Mouse (Mus musculus): Measurements from ENCODE around the gene Rfng. TPM values are rescaled to one million over a fixed set of nuclear protein-coding genes. Genes with fewer than 3 reads are reported as not detected.
A peak's percentile ranks its signal among the peaks of the same experiment; 100 is the strongest.

The Rfng gene
- polyA plus RNA-seq, 1 experiment from 2014 or later, result 41.1 TPM

DNA sequence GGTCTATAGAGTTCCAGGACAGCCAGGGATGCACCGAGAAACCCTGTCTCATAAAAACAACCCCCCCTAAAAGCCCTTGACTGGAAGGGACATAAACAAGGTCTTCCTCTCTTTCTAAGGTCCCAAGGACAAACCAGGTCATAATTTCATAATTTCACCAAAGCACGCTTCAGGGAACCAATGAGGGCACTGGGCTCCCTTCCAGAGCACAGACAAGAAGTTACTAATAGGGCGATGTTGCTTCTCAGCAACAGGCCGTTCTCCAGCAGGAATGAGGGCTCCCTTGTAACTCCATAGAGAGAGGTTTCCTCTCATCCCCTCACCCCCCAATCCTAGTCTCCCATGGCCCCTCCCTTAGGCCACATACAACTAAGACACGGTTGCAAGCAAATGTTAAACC, 43.0 kb downstream of the Rfng start:
- H3K9me3 ChIP-seq (replicated peaks; ENCODE audit: control insufficient read depth, low read length), result no peaks in the 10 kb centered on the region
- no peaks in the 10 kb centered on the region for H3K4me1 ChIP-seq (ENCODE audit: control insufficient read depth, insufficient read depth, low read length)
- no peak overlapping the region for H3K4me2 ChIP-seq (ENCODE audit: low read depth, low read length)
- no peaks in the 10 kb centered on the region for H3K27me3 ChIP-seq (ENCODE audit: control insufficient read depth, insufficient read depth, low read length)
- no peak overlapping the region for H3K27ac ChIP-seq (ENCODE audit: low read length)
- H3K36me3 ChIP-seq (ENCODE audit: control insufficient read depth, insufficient read depth, low read length), result no peaks in the 10 kb centered on the region
- no peak for ATAC-seq (ENCODE audit: insufficient read depth, low FRiP score)
- no peak overlapping the region for H3K4me3 ChIP-seq (replicated peaks; ENCODE audit: low read length)
- H3K9ac ChIP-seq (ENCODE audit: low read length), result no peak overlapping the region
- 87% methylated on average over 5 of the region's 5 CpGs for WGBS

DNA sequence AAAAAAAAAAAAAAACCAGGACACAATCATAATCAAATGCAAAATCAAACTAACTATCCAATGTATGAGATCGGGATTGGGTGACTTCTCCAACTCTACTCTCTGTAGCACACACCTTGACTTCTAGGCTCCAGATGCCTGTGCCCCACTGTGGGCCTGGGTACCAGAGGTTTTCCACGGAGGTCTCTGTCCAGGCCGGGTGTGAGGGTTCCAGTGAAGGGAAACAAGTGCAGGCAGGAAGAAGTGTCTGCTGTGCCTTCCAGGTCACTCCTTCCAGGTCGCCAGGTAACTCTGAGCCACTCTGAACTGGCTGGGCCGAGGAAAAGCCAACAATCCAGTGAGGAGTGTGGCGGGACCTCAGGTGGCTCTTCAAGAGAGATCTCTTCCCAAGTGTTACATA, 47.6 kb downstream of the Rfng start:
- Histone ChIP-seq H3K9me3 (replicated peaks; ENCODE audit: control insufficient read depth, low read length) (no peaks in the 10 kb centered on the region), H3K27me3 (ENCODE audit: control insufficient read depth, insufficient read depth, low read length) (no peaks in the 10 kb centered on the region), H3K4me3 (replicated peaks; ENCODE audit: low read length) (no peak overlapping the region), H3K36me3 (ENCODE audit: control insufficient read depth, insufficient read depth, low read length) (no peaks in the 10 kb centered on the region), H3K27ac (ENCODE audit: low read length) (no peak overlapping the region), H3K4me2 (ENCODE audit: low read depth, low read length) (no peak overlapping the region), H3K4me1 (ENCODE audit: control insufficient read depth, insufficient read depth, low read length) (no peaks in the 10 kb centered on the region), H3K9ac (ENCODE audit: low read length) (no peak overlapping the region)
- no peak for ATAC-seq (ENCODE audit: insufficient read depth, low FRiP score)
- 69% methylated on average over 6 of the region's 6 CpGs for WGBS

DNA sequence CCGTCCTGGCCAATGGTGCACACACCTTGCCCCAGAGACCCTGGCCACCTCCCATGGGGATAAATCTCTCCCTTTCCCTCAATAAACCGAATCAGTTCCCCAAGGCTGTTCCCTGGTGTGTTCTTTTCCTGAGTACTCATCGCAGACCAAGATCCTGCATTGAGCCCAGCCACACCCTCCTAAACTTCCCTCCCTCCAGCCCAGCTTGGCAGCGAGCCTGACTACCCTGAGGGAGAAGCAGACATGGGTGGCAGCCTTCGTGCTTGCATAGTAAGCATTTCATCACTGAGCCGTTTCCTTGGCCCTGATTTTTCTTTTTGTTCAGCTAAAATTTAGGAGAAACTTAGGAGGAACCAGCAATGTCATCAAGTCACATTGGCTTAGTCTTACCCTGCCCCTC, 50.5 kb downstream of the Rfng start:
- peak; percentile 42; the same call in 1 of the 2 replicates for ATAC-seq (ENCODE audit: insufficient read depth, low FRiP score)
- 45% methylated on average over 6 of the region's 6 CpGs for WGBS
- H3K4me1 ChIP-seq (ENCODE audit: control insufficient read depth, insufficient read depth, low read length), result no peaks in the 10 kb centered on the region
- H3K36me3 ChIP-seq (ENCODE audit: control insufficient read depth, insufficient read depth, low read length), result no peaks in the 10 kb centered on the region
- no peaks in the 10 kb centered on the region for H3K9me3 ChIP-seq (replicated peaks; ENCODE audit: control insufficient read depth, low read length)
- no peak overlapping the region for H3K9ac ChIP-seq (ENCODE audit: low read length)
- peak overlapping the region; percentile 69 for H3K27ac ChIP-seq (ENCODE audit: low read length)
- no peak overlapping the region for H3K4me2 ChIP-seq (ENCODE audit: low read depth, low read length)
- no peaks in the 10 kb centered on the region for H3K27me3 ChIP-seq (ENCODE audit: control insufficient read depth, insufficient read depth, low read length)
- no peak overlapping the region for H3K4me3 ChIP-seq (replicated peaks; ENCODE audit: low read length)

DNA sequence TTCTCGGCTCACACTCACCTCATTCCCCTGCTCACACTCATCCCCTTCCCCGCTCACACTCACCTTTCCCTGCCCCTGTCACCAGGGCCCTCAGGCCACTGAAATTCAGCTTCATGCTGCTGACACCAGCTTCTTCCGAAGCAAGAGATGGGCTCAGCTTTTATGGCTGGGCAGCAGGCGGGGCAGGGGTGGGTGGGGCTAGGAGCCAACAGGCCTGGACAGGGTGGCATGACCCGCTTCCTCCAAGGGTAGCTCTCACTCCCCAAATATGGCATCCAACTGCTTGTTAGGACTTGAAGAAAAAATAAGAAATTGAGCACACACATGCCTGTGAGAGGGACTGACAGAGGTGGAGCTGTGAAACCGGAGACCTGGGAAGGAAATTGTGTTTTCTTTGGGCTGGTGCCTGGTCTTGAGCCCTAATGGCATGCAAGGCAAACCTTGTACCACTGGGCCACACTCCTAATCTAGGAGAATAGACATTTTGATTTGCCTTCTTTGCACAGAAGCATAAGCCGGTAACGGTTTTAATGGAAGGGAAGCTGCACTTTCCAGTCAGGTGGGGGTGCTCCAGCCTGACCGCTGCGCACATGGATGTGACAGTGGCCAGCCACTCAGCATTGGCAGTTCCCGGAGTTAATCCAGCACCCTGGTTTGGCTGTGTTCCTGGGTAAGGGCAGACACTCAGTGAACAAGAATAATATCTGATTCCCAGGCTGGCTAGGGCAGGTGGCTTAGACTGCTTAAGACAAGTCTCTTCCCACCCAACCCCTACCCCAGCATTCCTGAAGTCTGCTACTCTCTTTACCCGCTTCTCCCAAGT, 51.9 kb downstream of the Rfng start, which contains the start of gene Cbr2:
Cbr2 (minus strand) TSS at position 257 of the 823 bp plus-strand sequence.
- H3K4me3 ChIP-seq (replicated peaks; ENCODE audit: low read length), result peak within 1 kb of the TSS; percentile 19
- no peaks in the 10 kb centered on the region for H3K36me3 ChIP-seq (ENCODE audit: control insufficient read depth, insufficient read depth, low read length)
- no peaks in the 10 kb centered on the region for H3K27me3 ChIP-seq (ENCODE audit: control insufficient read depth, insufficient read depth, low read length)
- peak within 1 kb of the TSS; percentile 69 for H3K27ac ChIP-seq (ENCODE audit: low read length)
- WGBS, result 69% methylated on average over 12 of the region's 12 CpGs
- no peaks in the 10 kb centered on the region for H3K4me1 ChIP-seq (ENCODE audit: control insufficient read depth, insufficient read depth, low read length)
- ATAC-seq (ENCODE audit: insufficient read depth, low FRiP score), result no peak
- H3K9ac ChIP-seq (ENCODE audit: low read length), result no peak within 1 kb of the TSS
- peak within 1 kb of the TSS; percentile 33 for H3K4me2 ChIP-seq (ENCODE audit: low read depth, low read length)
- no peaks in the 10 kb centered on the region for H3K9me3 ChIP-seq (replicated peaks; ENCODE audit: control insufficient read depth, low read length)

DNA sequence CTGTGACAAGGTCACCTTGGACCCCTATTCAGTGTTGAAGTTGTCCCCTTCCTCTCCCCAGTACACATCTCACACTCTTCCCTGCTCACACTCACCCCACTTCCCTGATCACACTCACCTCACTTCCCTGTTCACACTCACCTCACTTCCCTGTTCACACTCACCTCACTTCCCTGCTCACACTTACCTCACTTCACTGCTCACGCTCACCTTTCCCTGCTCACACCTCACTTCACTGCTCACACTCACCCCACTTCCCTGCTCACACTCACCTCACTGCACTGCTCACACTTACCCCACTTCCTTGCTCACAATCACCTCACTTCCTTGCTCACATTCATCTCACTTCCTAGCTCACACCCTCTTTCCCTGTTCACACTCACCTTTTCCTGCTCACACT, 52.6 kb downstream of the Rfng start:
- peak overlapping the region; percentile 19 for H3K4me3 ChIP-seq (replicated peaks; ENCODE audit: low read length)
- 100% methylated on average over 1 of the region's 1 CpGs for WGBS
- H3K9me3 ChIP-seq (replicated peaks; ENCODE audit: control insufficient read depth, low read length), result no peaks in the 10 kb centered on the region
- peak overlapping the region; percentile 33 for H3K4me2 ChIP-seq (ENCODE audit: low read depth, low read length)
- no peak for ATAC-seq (ENCODE audit: insufficient read depth, low FRiP score)
- no peaks in the 10 kb centered on the region for H3K36me3 ChIP-seq (ENCODE audit: control insufficient read depth, insufficient read depth, low read length)
- H3K27ac ChIP-seq (ENCODE audit: low read length), result no peak overlapping the region; the same call in 1 of the 2 replicates
- peaks cover 2% of the 10 kb centered on the region for H3K4me1 ChIP-seq (ENCODE audit: control insufficient read depth, insufficient read depth, low read length)
- H3K9ac ChIP-seq (ENCODE audit: low read length), result no peak overlapping the region
- no peaks in the 10 kb centered on the region for H3K27me3 ChIP-seq (ENCODE audit: control insufficient read depth, insufficient read depth, low read length)

Other genes with a start within 250 kb of the Rfng start
- 152 and 171 TPM in 2 replicates for gene Mcrip1, start 234.5 kb downstream of the Rfng start, polyA plus RNA-seq (2015; fragmentation: Nextera tagmentation; extraction: Ambion mirVana)
- 2.9 TPM in 1 of 2 replicates, not detected in the other for gene Ppp1r27, start 233.1 kb downstream of the Rfng start, polyA plus RNA-seq (2015; fragmentation: Nextera tagmentation; extraction: Ambion mirVana)
- gene P4hb, start 211.0 kb downstream of the Rfng start, polyA plus RNA-seq (2015; fragmentation: Nextera tagmentation; extraction: Ambion mirVana), result 1,026 and 1,183 TPM in 2 replicates
- gene Arhgdia, start 202.6 kb downstream of the Rfng start, polyA plus RNA-seq (2015; fragmentation: Nextera tagmentation; extraction: Ambion mirVana), result 543 and 584 TPM in 2 replicates
- gene Alyref, start 185.8 kb downstream of the Rfng start, polyA plus RNA-seq (2015; fragmentation: Nextera tagmentation; extraction: Ambion mirVana), result 37.0 and 55.5 TPM in 2 replicates
- gene Anapc11, start 185.8 kb downstream of the Rfng start, polyA plus RNA-seq (2015; fragmentation: Nextera tagmentation; extraction: Ambion mirVana), result 176 and 181 TPM in 2 replicates
- gene Npb, start 175.7 kb downstream of the Rfng start, polyA plus RNA-seq (2015; fragmentation: Nextera tagmentation; extraction: Ambion mirVana), result 14.9 and 19.1 TPM in 2 replicates
- gene Pcyt2, start 166.3 kb downstream of the Rfng start, polyA plus RNA-seq (2015; fragmentation: Nextera tagmentation; extraction: Ambion mirVana), result 185 and 197 TPM in 2 replicates
- gene Sirt7, start 159.0 kb downstream of the Rfng start, polyA plus RNA-seq (2015; fragmentation: Nextera tagmentation; extraction: Ambion mirVana), result 36.6 and 37.7 TPM in 2 replicates
- gene Mafg, start 150.6 kb downstream of the Rfng start, polyA plus RNA-seq (2015; fragmentation: Nextera tagmentation; extraction: Ambion mirVana), result 19.5 and 22.1 TPM in 2 replicates
- 37.8 and 38.0 TPM in 2 replicates for gene Pycr1, start 140.4 kb downstream of the Rfng start, polyA plus RNA-seq (2015; fragmentation: Nextera tagmentation; extraction: Ambion mirVana)
- gene Myadml2, start 136.0 kb downstream of the Rfng start, polyA plus RNA-seq (2015; fragmentation: Nextera tagmentation; extraction: Ambion mirVana), result 1.4 TPM in 1 of 2 replicates, not detected in the other
- 2.1 and 2.5 TPM in 2 replicates for gene Notum, start 123.0 kb downstream of the Rfng start, polyA plus RNA-seq (2015; fragmentation: Nextera tagmentation; extraction: Ambion mirVana)
- 102 and 104 TPM in 2 replicates for gene Aspscr1, start 111.2 kb downstream of the Rfng start, polyA plus RNA-seq (2015; fragmentation: Nextera tagmentation; extraction: Ambion mirVana)
- 138 and 153 TPM in 2 replicates for gene Cenpx, start 70.5 kb downstream of the Rfng start, polyA plus RNA-seq (2015; fragmentation: Nextera tagmentation; extraction: Ambion mirVana)
- gene Lrrc45, start 70.3 kb downstream of the Rfng start, polyA plus RNA-seq (2015; fragmentation: Nextera tagmentation; extraction: Ambion mirVana), result 59.1 and 62.9 TPM in 2 replicates
- gene Rac3, start 62.7 kb downstream of the Rfng start, polyA plus RNA-seq (2015; fragmentation: Nextera tagmentation; extraction: Ambion mirVana), result 34.6 and 35.3 TPM in 2 replicates
- gene Dcxr, start 56.9 kb downstream of the Rfng start, polyA plus RNA-seq (2015; fragmentation: Nextera tagmentation; extraction: Ambion mirVana), result 43.0 and 46.0 TPM in 2 replicates
- 112 and 150 TPM in 2 replicates for gene Cbr2, start 52.1 kb downstream of the Rfng start, polyA plus RNA-seq (2015; fragmentation: Nextera tagmentation; extraction: Ambion mirVana)
- gene Hmga1b, start 21.4 kb downstream of the Rfng start, polyA plus RNA-seq (2015; fragmentation: Nextera tagmentation; extraction: Ambion mirVana), result 3.9 and 8.1 TPM in 2 replicates
- gene Gps1, start 65 bp upstream of the Rfng start, polyA plus RNA-seq (2015; fragmentation: Nextera tagmentation; extraction: Ambion mirVana), result 166 and 167 TPM in 2 replicates
- 60.6 and 69.3 TPM in 2 replicates for gene Dus1l, start 12.2 kb upstream of the Rfng start, polyA plus RNA-seq (2015; fragmentation: Nextera tagmentation; extraction: Ambion mirVana)
- 51.9 and 55.3 TPM in 2 replicates for gene Fasn, start 40.3 kb upstream of the Rfng start, polyA plus RNA-seq (2015; fragmentation: Nextera tagmentation; extraction: Ambion mirVana)
- 5.2 and 5.3 TPM in 2 replicates for gene Ccdc57, start 148.7 kb upstream of the Rfng start, polyA plus RNA-seq (2015; fragmentation: Nextera tagmentation; extraction: Ambion mirVana)
- gene Slc16a3, start 164.3 kb upstream of the Rfng start, polyA plus RNA-seq (2015; fragmentation: Nextera tagmentation; extraction: Ambion mirVana), result 53.5 and 64.3 TPM in 2 replicates
- 104 and 114 TPM in 2 replicates for gene Csnk1d, start 207.1 kb upstream of the Rfng start, polyA plus RNA-seq (2015; fragmentation: Nextera tagmentation; extraction: Ambion mirVana)